Mouse (Mus musculus): Measurements from ENCODE around the gene Pth1r. TPM values are rescaled to one million over a fixed set of nuclear protein-coding genes. Genes with fewer than 3 reads are reported as not detected.
A peak's percentile ranks its signal among the peaks of the same experiment; 100 is the strongest.

The Pth1r gene
- polyA plus RNA-seq, 1 experiment, result 24.2 TPM

- DNase-seq (ENCODE audit: low read depth), result peak; percentile 83
- TF ChIP-seq POLR2A (IDR thresholded peaks at IDR 0.05; ENCODE audit: borderline replicate concordance, extremely low read depth, insufficient read depth, insufficient read length, poor library complexity, severe bottlenecking), result no peak
- TF ChIP-seq CTCF (IDR thresholded peaks at IDR 0.05; ENCODE audit: borderline replicate concordance, extremely low read depth, insufficient read depth, insufficient read length), result no peak
Measured at GRCm38 (mm10) chr9:110732623-110733022, 14.3 kb downstream of the Pth1r start.

GRCm38 (mm10) chr9:110731859-110732258 is 15.1 kb downstream of the Pth1r start:
- no peak for DNase-seq (ENCODE audit: low read depth)
- TF ChIP-seq CTCF (IDR thresholded peaks at IDR 0.05; ENCODE audit: borderline replicate concordance, extremely low read depth, insufficient read depth, insufficient read length) (no peak), POLR2A (IDR thresholded peaks at IDR 0.05; ENCODE audit: borderline replicate concordance, extremely low read depth, insufficient read depth, insufficient read length, poor library complexity, severe bottlenecking) (no peak)

- DNase-seq (ENCODE audit: low read depth), result peak; percentile 30
Measured at GRCm38 (mm10) chr9:110729841-110730240, 17.1 kb downstream of the Pth1r start.

GRCm38 (mm10) chr9:110726867-110727266 is 20.1 kb downstream of the Pth1r start:
- TF ChIP-seq POLR2A (IDR thresholded peaks at IDR 0.05; ENCODE audit: borderline replicate concordance, extremely low read depth, insufficient read depth, insufficient read length, poor library complexity, severe bottlenecking) (no peak), CTCF (IDR thresholded peaks at IDR 0.05; ENCODE audit: borderline replicate concordance, extremely low read depth, insufficient read depth, insufficient read length) (no peak)
- peak; percentile 34 for DNase-seq (ENCODE audit: low read depth)

More at GRCm38 (mm10) chr9:110729841-110730240, 17.1 kb downstream of the Pth1r start:
- no peak for TF ChIP-seq POLR2A (IDR thresholded peaks at IDR 0.05; ENCODE audit: borderline replicate concordance, extremely low read depth, insufficient read depth, insufficient read length, poor library complexity, severe bottlenecking)
- TF ChIP-seq CTCF (IDR thresholded peaks at IDR 0.05; ENCODE audit: borderline replicate concordance, extremely low read depth, insufficient read depth, insufficient read length), result peak; percentile 78

- no peak for TF ChIP-seq POLR2A (IDR thresholded peaks at IDR 0.05; ENCODE audit: borderline replicate concordance, extremely low read depth, insufficient read depth, insufficient read length, poor library complexity, severe bottlenecking)
- no peak for TF ChIP-seq CTCF (IDR thresholded peaks at IDR 0.05; ENCODE audit: borderline replicate concordance, extremely low read depth, insufficient read depth, insufficient read length)
- DNase-seq (ENCODE audit: low read depth), result peak; percentile 73
Measured at GRCm38 (mm10) chr9:110725721-110726135, 21.2 kb downstream of the Pth1r start.

- no peak for TF ChIP-seq CTCF (IDR thresholded peaks at IDR 0.05; ENCODE audit: borderline replicate concordance, extremely low read depth, insufficient read depth, insufficient read length)
- no peak for TF ChIP-seq POLR2A (IDR thresholded peaks at IDR 0.05; ENCODE audit: borderline replicate concordance, extremely low read depth, insufficient read depth, insufficient read length, poor library complexity, severe bottlenecking)
- DNase-seq (ENCODE audit: low read depth), result no peak
Measured at GRCm38 (mm10) chr9:110722060-110722459, 24.9 kb downstream of the Pth1r start.

GRCm38 (mm10) chr9:110719977-110720376 is 27.0 kb downstream of the Pth1r start:
- no peak for TF ChIP-seq CTCF (IDR thresholded peaks at IDR 0.05; ENCODE audit: borderline replicate concordance, extremely low read depth, insufficient read depth, insufficient read length)
- no peak for TF ChIP-seq POLR2A (IDR thresholded peaks at IDR 0.05; ENCODE audit: borderline replicate concordance, extremely low read depth, insufficient read depth, insufficient read length, poor library complexity, severe bottlenecking)
- no peak for DNase-seq (ENCODE audit: low read depth)

- DNase-seq (ENCODE audit: low read depth), result no peak
- TF ChIP-seq CTCF (IDR thresholded peaks at IDR 0.05; ENCODE audit: borderline replicate concordance, extremely low read depth, insufficient read depth, insufficient read length) (no peak), POLR2A (IDR thresholded peaks at IDR 0.05; ENCODE audit: borderline replicate concordance, extremely low read depth, insufficient read depth, insufficient read length, poor library complexity, severe bottlenecking) (no peak)
Measured at GRCm38 (mm10) chr9:110718810-110719209, 28.1 kb downstream of the Pth1r start.

- TF ChIP-seq CTCF (IDR thresholded peaks at IDR 0.05; ENCODE audit: borderline replicate concordance, extremely low read depth, insufficient read depth, insufficient read length), result no peak
- TF ChIP-seq POLR2A (IDR thresholded peaks at IDR 0.05; ENCODE audit: borderline replicate concordance, extremely low read depth, insufficient read depth, insufficient read length, poor library complexity, severe bottlenecking), result no peak
- no peak for DNase-seq (ENCODE audit: low read depth)
Measured at GRCm38 (mm10) chr9:110718071-110718470, 28.9 kb downstream of the Pth1r start.

- TF ChIP-seq POLR2A (IDR thresholded peaks at IDR 0.05; ENCODE audit: borderline replicate concordance, extremely low read depth, insufficient read depth, insufficient read length, poor library complexity, severe bottlenecking) (no peak), CTCF (IDR thresholded peaks at IDR 0.05; ENCODE audit: borderline replicate concordance, extremely low read depth, insufficient read depth, insufficient read length) (peak; percentile 80; the same call in 1 of the 2 replicates)
- DNase-seq (ENCODE audit: low read depth), result peak; percentile 86
Measured at GRCm38 (mm10) chr9:110716775-110717174, 30.2 kb downstream of the Pth1r start.

- no peak for TF ChIP-seq POLR2A (IDR thresholded peaks at IDR 0.05; ENCODE audit: borderline replicate concordance, extremely low read depth, insufficient read depth, insufficient read length, poor library complexity, severe bottlenecking)
- TF ChIP-seq CTCF (IDR thresholded peaks at IDR 0.05; ENCODE audit: borderline replicate concordance, extremely low read depth, insufficient read depth, insufficient read length), result peak; percentile 32; the same call in 1 of the 2 replicates
- DNase-seq (ENCODE audit: low read depth), result no peak
Measured at GRCm38 (mm10) chr9:110715426-110715825, 31.5 kb downstream of the Pth1r start.

GRCm38 (mm10) chr9:110713389-110713788 is 33.6 kb downstream of the Pth1r start:
- no peak for DNase-seq (ENCODE audit: low read depth)

More at GRCm38 (mm10) chr9:110713389-110713788, 33.6 kb downstream of the Pth1r start:
- TF ChIP-seq CTCF (IDR thresholded peaks at IDR 0.05; ENCODE audit: borderline replicate concordance, extremely low read depth, insufficient read depth, insufficient read length) (no peak), POLR2A (IDR thresholded peaks at IDR 0.05; ENCODE audit: borderline replicate concordance, extremely low read depth, insufficient read depth, insufficient read length, poor library complexity, severe bottlenecking) (no peak)

Measured in brain, embryonic 14.5 days (tissue).